Mouse (Mus musculus) bone marrow macrophage, adult 2 months (primary cell): Measurements from ENCODE around the gene Sp9.

Experiments
- CTCF ChIP-seq: IDR thresholded peaks from 2 replicates; pipeline ENCODE4 v1.5.1; 2012; ENCODE audit warnings: low read depth, mild to moderate bottlenecking, low read length, moderate library complexity
- POLR2A ChIP-seq: IDR thresholded peaks from 2 replicates; pipeline ENCODE4 v1.6.1; 2012; ENCODE audit warnings: mild to moderate bottlenecking, low read depth, low read length, borderline replicate concordance

- no peak for TF ChIP-seq POLR2A
- no peak for TF ChIP-seq CTCF
Measured at GRCm38 (mm10) chr2:73298154-73298553, 26.4 kb downstream of the Sp9 start.
